Mouse (Mus musculus) frontal cortex, postnatal 14 days (tissue): ENCODE results near the gene Ptch1.

ENCODE experiments used
- DNase-seq, 2 experiments: peaks; one replicate each; pipeline ENCODE4 v3.0.0; 2022; ENCODE audit warnings: low spot score in 2 of 2

Ptch1 gene

DNA sequence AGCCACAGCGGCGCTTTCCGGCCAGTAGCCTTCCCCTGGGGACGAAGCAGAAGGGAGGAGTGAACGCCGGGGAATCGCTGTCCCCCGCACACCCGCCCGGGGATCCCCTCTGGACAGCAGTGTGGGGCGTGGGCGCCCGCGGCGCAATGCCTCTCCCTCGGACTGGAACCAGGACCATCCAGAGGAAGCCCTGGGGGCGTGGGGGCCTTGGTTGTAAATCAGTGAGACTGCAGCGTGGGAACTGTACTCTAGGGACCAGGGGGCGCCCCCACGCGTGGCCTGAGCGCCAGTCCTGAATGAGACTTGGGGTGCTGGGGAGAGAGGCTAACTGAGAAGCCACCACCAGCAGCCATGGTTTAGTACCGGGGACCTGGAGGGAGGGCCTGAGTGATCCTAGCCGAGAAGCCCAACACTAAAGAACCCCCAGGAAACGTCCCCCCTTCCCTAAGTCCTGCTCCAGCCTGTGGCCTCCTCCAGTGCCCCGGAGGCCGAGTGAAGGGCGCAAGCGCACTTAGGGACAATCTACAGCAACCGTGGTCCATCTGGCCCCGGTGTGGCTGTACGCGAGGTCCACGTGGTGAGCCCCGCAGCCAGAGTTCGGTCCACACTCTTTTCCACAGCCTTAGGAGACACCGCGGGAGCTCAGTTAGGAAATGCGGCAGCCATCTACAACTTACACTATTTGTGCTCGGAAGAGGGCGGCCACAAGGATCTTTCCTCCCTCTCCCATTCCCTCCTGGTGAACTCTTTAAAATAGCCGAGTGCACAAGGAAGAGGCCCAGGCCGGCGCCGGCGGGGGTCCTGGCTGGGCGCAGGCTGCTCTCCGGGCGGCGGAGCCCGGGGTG lies 9.4 kb downstream of the Ptch1 start:
- DNase-seq: peak; percentile 33 to 48

DNA sequence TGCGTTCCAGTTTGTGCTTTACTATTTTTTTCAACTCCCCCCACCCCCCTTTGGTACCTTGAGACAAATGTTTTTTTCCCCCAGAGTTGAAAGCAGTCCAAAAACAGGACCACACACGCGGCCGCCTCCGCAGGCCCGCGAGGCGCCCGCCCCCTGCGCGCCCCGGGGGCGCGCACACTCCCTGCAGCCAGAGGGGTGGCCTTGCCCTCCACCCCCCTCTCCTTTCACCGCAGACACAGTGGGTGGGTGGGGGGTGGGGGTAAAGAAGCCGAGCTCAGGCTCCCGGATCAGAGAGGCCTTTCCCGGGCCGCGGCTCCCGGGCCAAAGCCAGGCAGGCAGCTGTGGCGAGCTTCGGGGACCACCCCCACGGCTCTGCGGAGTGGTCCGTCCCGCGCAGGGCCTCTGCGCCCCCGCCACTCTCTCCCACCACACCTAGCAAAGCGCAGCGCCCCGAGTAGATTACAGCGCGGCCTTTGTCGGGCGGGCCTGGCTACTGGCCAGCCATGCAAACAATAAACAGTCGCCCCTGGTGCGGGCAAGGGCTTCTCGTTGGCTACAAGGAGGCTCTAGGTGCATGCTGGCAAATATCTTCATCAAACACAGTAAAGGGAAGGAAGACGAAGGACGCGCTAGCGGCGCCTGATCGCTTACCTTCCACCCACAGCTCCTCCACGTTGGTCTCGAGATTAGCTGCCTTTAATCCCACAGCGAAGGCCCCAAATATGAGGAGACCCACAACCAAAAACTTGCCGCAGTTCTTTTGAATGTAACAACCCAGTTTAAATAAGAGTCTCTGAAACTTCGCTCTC lies 10.2 kb downstream of the Ptch1 start:
- DNase-seq: peak; percentile 58 to 64

DNA sequence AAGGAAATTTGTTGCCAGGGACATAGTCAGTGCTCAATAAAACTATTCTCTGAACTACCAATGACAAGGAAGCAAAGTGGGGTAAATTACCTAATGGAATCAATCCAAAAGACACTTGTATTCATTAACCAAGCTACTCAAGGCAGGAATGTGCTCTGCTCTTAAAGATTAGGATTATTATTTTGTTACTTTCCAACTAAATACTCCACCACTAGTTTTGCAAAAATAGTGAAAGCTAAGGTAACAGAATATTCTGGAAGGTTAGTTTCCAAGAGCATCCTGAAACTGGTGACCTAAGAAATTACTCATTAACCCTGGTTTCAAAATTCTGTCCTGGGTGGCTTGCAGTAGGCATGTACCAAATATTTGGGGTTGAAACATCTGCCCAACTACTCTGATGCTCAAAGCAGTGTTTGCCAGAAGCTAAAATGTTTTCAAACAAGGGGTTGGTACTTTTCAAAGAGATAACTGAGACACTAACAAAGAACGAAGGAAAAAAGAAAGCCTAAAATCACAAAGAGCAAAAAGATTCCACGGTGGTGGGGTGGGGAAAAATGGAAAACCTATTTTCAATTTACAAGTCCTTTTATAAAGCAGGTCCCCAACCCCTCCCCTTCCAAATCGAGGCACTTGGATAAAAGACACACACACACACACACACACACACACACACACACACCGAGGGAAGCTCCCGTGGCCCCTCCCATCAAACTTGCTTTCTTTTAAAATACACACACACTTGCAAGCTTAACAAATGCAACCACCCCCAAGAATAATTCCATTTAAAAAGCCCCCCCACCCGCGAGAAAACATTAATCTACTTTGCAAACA lies 11.0 kb downstream of the Ptch1 start:
- no peak for DNase-seq

DNA sequence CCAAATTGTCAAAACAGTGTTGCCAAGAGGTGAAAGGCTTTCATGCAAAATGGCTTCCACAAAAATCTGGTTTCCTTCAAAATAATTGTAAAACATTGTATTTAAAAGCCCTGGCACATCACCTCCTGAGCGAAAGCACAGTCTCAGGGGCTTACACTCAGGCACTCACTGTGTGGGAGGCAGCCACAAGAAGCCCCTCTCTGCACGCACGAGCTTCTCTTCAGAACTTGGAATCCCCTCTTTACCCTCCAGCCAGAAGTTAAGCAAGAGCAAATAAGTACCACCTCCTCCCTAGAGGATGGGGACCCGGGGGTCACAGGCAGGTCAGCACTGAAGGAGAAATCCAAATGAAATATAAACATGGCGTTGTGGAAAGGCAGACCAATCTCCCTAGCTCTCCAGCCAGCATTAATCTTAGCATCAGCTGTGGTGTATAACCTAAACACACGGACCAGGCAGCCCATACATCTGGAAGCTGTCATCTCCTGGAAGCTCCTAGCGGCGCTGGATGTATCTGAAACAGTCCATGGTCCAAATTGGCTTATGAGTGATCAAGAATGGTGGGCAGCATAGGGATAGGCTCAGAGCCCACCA lies 15.0 kb downstream of the Ptch1 start:
- no peak for DNase-seq

DNA sequence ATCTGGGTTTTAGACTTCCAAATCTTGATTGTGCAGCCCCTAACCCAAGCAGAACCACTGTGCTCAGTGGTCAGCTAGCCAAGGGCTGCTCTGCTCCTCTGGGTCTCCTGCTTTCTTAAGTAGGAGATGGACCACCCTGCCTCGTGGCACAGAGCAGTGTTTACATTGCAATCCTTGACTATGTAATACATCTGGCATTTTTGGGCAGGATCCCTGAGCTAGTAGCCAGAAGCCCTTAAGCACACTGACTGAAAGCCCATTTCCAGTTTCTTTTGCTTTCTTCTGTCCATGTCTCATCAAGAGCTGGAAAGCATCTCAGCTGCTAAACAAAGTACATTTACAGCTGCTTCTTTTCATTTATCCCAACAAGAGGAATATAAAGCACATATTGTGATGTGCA lies 17.0 kb downstream of the Ptch1 start:
- no peak for DNase-seq

DNA sequence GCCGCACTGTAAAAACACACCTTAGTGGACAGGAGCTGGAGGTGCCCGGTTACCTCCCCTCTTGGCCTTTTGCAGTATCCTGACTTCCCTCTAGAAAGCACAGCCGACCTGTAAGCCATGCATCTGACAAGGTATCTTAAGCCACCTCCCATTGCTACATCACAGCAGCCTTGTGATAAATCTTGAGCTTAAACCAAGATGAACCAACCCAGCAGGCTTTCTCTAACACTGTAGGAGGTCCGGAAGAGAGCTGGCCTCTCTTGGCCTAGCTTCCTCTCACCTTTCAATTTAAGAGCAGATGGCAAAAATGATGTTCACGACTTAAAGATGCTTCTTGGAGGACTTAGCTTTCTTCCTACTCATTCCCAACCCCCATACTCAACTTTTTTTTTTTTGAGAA lies 17.5 kb downstream of the Ptch1 start:
- DNase-seq: no peak

DNA sequence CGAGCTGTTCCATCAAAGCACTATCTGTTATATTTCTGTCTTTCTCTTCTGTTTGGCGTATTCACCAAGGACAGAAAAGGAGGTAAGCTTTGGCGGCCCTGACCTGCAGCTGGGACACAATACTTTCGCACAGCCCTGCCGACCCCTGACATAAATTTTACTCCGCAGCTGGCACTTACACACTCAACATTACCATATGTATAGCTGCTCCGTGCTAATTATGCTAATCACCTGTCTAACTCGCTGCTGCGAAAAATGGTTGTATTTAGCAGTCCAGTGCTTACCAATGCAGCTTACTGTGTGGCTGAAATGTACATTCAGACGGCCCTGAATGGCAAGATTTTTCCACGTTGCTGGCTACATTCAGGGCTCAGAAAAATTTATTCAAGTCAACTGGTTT lies 18.8 kb downstream of the Ptch1 start:
- DNase-seq: no peak

DNA sequence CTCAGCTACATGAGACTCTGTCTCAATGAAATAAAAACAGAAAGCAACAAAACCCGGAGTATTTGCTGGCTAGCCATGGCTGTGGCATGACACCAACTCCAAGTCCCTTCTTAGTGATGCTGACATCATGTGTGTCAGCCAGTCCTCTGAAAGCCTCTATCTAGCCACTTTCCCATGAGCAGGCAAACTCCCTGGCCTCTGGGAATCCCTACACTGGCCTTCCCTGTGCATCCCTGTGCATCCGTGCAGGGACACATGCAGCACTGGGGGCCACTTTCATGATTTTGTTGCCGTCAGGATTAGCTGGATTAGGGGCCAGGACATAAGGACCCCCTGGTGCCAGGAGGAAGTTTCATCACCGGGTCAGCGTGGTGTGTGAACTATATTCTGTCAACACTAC lies 20.0 kb downstream of the Ptch1 start:
- DNase-seq: no peak

DNA sequence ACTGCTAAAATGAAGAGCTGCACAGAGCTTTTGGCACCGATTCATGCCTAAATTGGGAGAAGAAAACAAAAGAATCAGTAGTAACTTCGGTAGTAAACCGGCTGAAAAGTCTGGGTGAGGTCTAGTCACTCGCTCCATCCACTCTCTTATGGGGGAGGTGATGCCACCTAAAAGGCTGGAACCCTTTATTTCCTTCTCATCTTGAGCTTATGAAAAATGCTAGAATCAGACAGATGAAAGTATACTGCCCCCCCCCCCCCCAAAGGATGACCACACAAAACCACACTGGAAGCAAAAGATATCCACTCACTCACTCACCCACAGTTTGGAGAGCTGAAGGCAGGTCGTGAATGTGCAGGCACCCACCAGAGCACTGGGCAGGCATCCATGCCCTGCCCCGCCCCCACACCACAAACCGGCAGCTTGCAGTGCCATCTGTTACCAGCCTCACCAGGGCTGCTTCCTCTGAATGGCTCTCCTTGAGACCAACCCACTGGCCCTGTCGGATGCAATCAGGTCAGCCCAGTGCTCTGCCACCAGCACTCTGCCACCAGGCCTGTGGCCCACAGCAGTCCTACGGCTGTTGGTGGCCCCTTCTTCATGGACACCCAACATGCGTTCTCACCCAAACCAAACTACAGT lies 21.0 kb downstream of the Ptch1 start:
- DNase-seq: peak; percentile 69 to 72

DNA sequence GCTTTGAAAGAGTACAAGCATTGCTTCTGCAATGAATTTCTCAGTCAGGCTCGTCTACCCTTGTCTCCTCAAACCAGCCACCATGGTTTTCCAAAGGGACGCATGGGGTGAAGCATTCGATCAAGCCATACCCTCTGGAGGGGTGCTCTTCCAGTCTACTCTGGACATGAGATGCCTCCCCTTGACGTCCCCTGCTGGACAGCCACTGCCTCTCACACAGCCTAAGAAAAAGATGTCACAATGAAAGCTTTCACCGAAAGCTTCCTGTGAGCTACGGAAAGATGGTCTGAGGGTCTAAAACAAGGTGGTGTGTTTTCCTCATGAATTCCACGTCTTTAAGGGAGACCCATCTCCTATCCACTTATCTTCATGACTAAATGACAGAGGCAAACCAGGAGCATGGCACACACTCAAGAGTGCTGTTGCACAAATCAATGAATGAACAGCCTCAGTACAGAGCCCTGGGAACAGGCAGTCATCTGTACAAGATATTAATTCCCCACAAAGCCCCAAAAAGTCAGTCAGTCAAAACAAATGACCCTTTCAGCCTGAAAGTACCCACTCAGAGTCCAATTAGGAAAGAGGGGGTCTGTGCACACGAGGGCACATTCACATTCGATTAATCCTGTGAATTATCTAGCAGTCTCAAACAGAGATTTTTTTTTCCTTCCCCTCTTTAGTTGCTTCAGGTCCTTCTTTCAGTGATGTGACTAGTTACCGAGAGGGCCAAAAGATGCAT lies 21.7 kb downstream of the Ptch1 start:
- DNase-seq: no peak

DNA sequence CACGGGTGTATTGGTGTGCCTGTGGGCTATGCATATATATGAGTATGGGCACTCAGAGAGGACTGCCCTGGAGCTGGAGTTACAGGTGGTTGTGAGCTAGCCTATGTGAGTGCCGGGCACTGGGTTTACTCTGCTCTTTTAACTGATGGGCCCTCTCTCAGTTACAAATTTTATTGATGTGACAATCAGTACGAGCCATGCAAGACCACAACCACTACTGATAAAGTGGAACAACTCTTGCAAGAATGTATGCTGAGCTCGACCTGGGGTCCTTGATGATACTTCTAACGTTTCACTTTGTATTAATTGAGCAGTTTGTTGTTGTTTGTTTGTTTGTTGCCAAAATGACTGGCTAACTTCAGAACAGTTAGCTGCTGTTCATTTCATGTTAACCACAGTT lies 23.0 kb downstream of the Ptch1 start:
- DNase-seq: no peak

DNA sequence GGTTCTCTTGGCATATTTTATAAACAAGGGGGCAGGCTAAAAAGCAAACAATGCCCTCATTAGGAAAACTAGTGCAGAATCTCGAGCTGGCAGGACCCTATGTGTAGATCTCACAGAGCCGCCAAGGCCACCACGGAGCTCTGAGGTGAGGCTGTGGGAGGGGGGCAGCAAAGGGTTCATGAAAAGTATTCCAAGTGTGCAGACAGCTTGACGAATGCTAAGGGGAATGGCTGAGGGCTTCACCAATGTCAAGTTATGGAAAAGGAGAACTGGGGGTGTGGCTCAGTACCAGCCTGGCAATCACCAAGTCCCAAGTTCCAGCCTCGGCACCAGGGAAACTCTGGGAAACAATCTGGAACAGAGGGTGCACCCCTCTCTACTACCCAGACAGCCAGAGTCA lies 24.2 kb downstream of the Ptch1 start:
- DNase-seq: no peak

DNA sequence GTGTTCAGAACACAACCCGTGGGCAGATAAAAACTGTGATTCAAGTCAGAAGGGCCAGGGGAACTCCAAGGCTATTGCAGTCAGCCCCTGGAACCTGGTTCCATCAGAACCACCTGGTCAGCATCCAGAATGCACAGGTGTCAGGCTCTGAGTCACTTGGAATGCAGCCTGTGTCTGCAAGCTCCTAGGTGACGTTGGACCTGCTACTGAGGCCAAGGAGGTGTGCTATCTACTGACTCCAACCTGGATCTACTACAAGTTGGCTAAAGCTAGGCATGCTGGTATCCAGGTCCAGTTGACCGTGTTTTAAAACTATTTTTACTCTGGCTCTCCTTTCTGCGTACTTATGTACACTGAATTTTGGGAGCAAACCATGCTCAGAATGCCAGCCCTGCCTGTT lies 24.8 kb downstream of the Ptch1 start:
- DNase-seq: no peak

DNA sequence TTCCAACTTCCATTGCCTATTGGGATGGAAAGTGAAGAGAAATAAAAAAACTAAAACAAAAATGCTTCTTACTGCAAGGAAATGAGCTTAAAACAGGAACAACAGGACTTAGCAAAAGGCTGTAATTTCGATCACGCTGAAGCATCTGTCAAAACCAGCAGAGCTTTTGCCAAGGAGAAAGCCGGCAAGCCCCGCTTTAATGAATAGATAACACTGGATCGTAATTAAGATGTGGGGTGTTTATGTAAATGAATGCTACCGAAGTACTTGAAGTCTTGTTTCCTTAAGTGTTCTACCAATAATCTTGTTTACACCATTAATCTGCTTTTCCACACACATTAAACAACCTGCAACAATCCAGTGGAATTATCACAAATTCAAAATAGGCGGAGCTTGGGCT lies 28.1 kb downstream of the Ptch1 start:
- DNase-seq: no peak

DNA sequence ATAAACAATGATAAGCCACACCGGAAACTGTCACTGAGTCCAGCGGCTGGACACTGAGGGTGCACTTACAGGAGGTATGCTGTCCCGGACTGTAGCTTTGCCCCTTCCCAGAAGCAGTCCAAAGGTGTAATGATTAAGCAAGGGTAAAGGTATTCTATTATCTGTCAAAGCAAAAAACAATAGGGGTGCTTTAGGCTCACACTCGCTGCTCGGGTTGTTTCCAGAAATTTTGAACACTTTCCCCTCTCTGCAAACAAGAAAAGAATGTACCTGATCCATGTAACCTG lies 28.5 kb downstream of the Ptch1 start:
- no peak for DNase-seq

DNA sequence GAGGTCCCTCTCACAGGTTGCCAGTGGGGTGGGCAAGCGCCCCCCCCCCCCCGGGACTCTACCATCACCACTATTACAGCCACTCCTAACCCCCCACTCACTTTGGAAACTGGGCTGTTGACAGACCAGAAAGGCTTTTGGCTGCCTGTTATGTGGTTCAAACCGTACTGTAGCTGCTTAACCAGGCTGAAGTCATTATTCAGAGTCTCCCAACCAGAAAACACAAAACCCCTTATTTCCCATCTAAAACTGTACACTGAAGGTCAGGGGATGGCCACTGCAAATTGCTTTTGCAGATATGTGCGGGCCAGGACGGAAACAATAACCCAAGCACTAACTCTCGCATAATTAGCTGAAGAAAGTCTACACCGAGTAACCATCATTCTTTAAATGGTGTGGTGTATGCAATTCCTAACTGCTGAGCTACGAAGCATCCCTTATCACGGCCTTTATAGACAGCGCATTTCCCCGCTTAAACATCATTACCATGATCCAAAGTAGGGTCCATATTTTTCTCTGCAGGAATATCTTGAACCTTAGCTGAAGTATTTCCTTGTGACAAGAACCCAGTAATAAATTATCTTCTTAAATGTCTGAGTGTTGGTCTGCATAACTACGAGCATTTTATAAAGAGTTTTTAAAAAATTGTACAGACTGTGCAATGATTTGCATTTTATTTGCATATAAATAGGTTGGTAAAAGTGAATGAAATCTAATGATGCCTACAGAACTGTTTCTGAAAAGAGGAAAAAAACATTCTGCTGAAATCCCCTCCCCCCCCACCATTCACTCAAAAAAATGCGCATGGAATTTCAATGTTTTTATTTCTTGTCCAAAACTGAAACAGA lies 29.1 kb downstream of the Ptch1 start:
- no peak for DNase-seq

DNA sequence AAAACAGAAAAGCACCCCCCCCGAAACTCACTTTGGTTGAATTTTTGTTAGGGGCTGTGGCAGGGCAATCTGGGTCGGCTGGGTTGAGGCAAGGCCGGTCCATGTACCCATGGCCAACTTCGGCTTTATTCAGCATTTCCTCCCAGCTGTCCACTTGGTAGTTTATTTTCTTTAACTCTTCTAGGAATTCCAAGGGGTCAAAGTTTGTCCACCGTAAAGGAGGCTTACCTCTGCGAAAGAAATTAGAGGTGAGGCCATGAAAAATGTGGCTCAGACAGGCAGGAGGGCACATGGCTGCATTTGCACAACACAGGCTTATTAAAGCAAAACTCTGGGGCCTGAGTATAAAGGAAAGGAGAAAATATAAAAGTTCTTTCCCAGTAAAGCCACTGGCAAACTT lies 29.9 kb downstream of the Ptch1 start:
- no peak for DNase-seq

DNA sequence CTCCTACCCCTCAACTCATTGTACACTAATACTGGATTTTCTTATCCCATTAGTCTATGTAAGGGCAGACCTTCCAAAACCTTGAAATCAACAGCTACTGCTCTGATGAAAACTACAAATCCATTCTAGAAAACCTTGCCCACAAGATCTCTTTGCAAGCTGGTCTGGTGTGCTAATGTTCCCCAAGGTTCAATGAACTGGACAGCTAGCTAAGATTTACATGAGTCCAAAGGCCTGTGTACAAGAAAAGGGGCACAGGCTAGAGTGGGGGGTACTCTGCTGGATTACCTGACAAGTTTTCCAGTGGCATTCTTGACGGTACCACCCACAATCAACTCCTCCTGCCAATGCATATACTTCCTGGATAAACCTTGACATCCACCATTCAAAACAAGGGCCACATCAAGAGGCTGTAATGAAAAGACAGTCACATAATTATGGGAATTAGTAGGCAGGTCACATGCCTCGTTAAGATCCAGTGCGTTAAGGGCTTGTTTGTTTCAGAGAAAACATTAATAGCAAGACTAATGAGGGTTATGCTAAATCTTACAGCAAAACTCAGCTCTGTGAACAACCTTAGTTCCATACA lies 30.5 kb downstream of the Ptch1 start:
- no peak for DNase-seq

DNA sequence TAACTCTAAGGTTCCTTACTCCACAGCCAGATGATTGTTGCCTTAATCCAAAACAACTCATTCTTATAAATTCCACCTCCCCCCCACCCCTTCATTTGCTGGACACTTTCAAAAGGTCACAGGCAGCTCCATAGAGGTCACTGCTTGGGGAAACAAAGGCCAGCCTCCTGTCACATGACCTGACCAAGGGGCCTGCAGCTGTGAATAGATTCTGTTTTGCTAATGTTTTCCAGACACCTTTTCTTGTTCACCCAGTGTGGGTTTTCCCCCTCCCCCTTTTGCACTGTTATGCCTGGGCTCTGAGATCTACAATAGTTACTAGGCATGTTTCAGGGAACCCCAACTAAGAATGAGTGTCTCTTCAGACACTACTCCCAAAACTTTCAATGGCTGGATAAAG lies 31.9 kb downstream of the Ptch1 start:
- no peak for DNase-seq

DNA sequence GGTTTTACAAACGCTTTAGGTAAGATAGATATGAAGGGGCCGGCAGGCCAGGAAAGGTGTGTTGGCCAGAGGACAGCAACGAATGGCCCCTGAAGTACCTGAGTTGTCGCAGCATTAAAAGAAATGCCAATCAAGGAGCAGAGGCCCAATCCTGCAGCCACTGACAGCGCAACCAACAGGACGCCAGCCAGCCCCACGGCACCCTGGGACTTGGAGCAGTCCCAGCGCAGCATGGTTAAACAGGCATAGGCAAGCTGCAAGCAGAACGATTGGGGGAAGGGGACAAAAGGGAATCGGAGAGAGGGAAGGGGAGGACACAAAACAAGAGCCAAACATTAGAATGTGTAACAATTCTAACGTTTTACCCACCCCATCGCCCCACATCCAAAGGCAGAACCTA lies 32.8 kb downstream of the Ptch1 start:
- no peak for DNase-seq
